Mouse (Mus musculus) CH12.LX (cell line): ENCODE measurements around the gene Pef1. TPM values are rescaled to one million over a fixed set of nuclear protein-coding genes. Genes with fewer than 3 reads are reported as not detected.

Experiments used
- DNase-seq: peaks from one replicate; pipeline ENCODE4 v3.0.0-alpha.2; 2013; ENCODE audit errors: extremely low read depth
- H3K27ac ChIP-seq: 2 replicates; pipeline ENCODE4 v1.5.1; 2012; ENCODE audit warnings: low read depth, mild to moderate bottlenecking, control low read depth, moderate library complexity; ENCODE audit not compliant: insufficient read depth
- H3K27me3 ChIP-seq: replicated peaks from 2 replicates; pipeline ENCODE3; 2012; ENCODE audit warnings: inconsistent platforms
- H3K36me3 ChIP-seq, 2 experiments: replicated peaks in 1 of 2; 2 replicates each; pipeline versions ENCODE3 to v1.6.1; 2012; ENCODE audit warnings: inconsistent platforms in 1 of 2, low read length in 1 of 2, mild to moderate bottlenecking in 1 of 2, mixed read lengths in 1 of 2, moderate library complexity in 1 of 2; ENCODE audit not compliant: control insufficient read depth in 1 of 2, insufficient read depth in 1 of 2
- H3K4me1 ChIP-seq, 2 experiments: 2 replicates each; pipeline ENCODE4 v1.6.1; 2012; ENCODE audit warnings: inconsistent platforms in 1 of 2, moderate library complexity in 1 of 2; ENCODE audit not compliant: insufficient read depth in 2 of 2, control insufficient read depth in 1 of 2
- H3K4me2 ChIP-seq: 2 replicates; pipeline ENCODE4 v1.6.1; 2012; ENCODE audit warnings: low read depth, mild to moderate bottlenecking, control low read depth; ENCODE audit not compliant: poor library complexity, insufficient read depth, severe bottlenecking
- H3K4me3 ChIP-seq, 3 experiments: fragments of 150-350 bp in 1 of 3; sonication (generic) in 1 of 3; replicated peaks in 1 of 3; 2 replicates each; pipeline versions ENCODE3 to v1.5.1; 2011 to 2012; ENCODE audit warnings: low read depth in 2 of 3, low read length in 2 of 3, mild to moderate bottlenecking in 2 of 3, moderate library complexity in 2 of 3, control low read depth in 1 of 3, improper control_type of control experiment in 1 of 3, inconsistent platforms in 1 of 3, mixed read lengths in 1 of 3; ENCODE audit not compliant: poor library complexity in 1 of 3
- H3K79me2 ChIP-seq: replicated peaks from 2 replicates; pipeline ENCODE4 v1.6.1; 2012; ENCODE audit warnings: mild to moderate bottlenecking, moderate library complexity; ENCODE audit not compliant: control insufficient read depth, poor library complexity, insufficient read depth, severe bottlenecking; ENCODE audit errors: extremely low read depth
- H3K9ac ChIP-seq: 2 replicates; pipeline ENCODE4 v1.6.1; 2012; ENCODE audit warnings: low read depth, mild to moderate bottlenecking, control low read depth, moderate library complexity; ENCODE audit not compliant: insufficient read depth
- H3K9me3 ChIP-seq: replicated peaks from 2 replicates; pipeline ENCODE3; 2012; ENCODE audit warnings: low read length, inconsistent platforms, mixed read lengths
- CHD1 ChIP-seq: IDR thresholded peaks from 2 replicates; pipeline ENCODE4 v1.6.1; 2012; ENCODE audit warnings: low read depth, low read length, improper control_type of control experiment, inconsistent platforms
- CHD2 ChIP-seq: IDR thresholded peaks from 2 replicates; pipeline ENCODE4 v1.6.1; 2011; ENCODE audit warnings: low read length, improper control_type of control experiment
- CTCF ChIP-seq, 2 experiments: IDR thresholded peaks in 1 of 2; conservative IDR thresholded peaks in 1 of 2; 2 replicates each; pipeline ENCODE4 v1.5.1; 2011 to 2012; ENCODE audit warnings: low read depth in 2 of 2, low read length in 2 of 2, improper control_type of control experiment in 1 of 2, inconsistent platforms in 1 of 2, mild to moderate bottlenecking in 1 of 2, moderate library complexity in 1 of 2
- E2F4 ChIP-seq: IDR thresholded peaks from 2 replicates; pipeline ENCODE4 v1.6.1; 2011; ENCODE audit warnings: low read depth, low read length, improper control_type of control experiment; ENCODE audit not compliant: insufficient replicate concordance
- ELF1 ChIP-seq: IDR thresholded peaks from 2 replicates; pipeline ENCODE4 v1.6.1; 2014; ENCODE audit warnings: low read depth, mild to moderate bottlenecking, inconsistent platforms, low read length, improper control_type of control experiment
- EP300 ChIP-seq: IDR thresholded peaks from 2 replicates; pipeline ENCODE4 v1.6.1; 2011; ENCODE audit warnings: low read length, improper control_type of control experiment
- ETS1 ChIP-seq: conservative IDR thresholded peaks from 2 replicates; pipeline ENCODE4 v1.6.1; 2012; ENCODE audit warnings: low read depth, mild to moderate bottlenecking, inconsistent platforms, low read length, improper control_type of control experiment, moderate library complexity
- GABPA ChIP-seq: IDR thresholded peaks from 2 replicates; pipeline ENCODE4 v1.6.1; 2012; ENCODE audit warnings: low read depth, low read length, improper control_type of control experiment, inconsistent platforms; ENCODE audit not compliant: insufficient replicate concordance
- HCFC1 ChIP-seq: IDR thresholded peaks from 2 replicates; pipeline ENCODE4 v1.6.1; 2012; ENCODE audit warnings: low read depth, mild to moderate bottlenecking, inconsistent platforms, low read length, improper control_type of control experiment
- IRF4 ChIP-seq: IDR thresholded peaks from 2 replicates; pipeline ENCODE4 v1.6.1; 2014; ENCODE audit warnings: low read depth, mild to moderate bottlenecking, inconsistent platforms, low read length, improper control_type of control experiment
- JUN ChIP-seq: IDR thresholded peaks from 2 replicates; pipeline ENCODE4 v1.6.1; 2011; ENCODE audit warnings: low read depth, mild to moderate bottlenecking, low read length, improper control_type of control experiment, moderate library complexity; ENCODE audit not compliant: insufficient read depth
- KAT2A ChIP-seq: IDR thresholded peaks from 2 replicates; pipeline ENCODE4 v1.6.1; 2012; ENCODE audit warnings: low read length, improper control_type of control experiment, inconsistent platforms; ENCODE audit not compliant: insufficient replicate concordance
- MAFK ChIP-seq: IDR thresholded peaks from 2 replicates; pipeline ENCODE4 v1.6.1; 2011; ENCODE audit warnings: low read length, improper control_type of control experiment; ENCODE audit not compliant: insufficient replicate concordance
- MAX ChIP-seq: IDR thresholded peaks from 2 replicates; pipeline ENCODE4 v1.6.1; 2011; ENCODE audit warnings: low read length, improper control_type of control experiment
- MEF2A ChIP-seq: IDR thresholded peaks from 2 replicates; pipeline ENCODE4 v1.6.1; 2014; ENCODE audit warnings: low read depth, mild to moderate bottlenecking, inconsistent platforms, low read length, improper control_type of control experiment, borderline replicate concordance
- MYC ChIP-seq: IDR thresholded peaks from 2 replicates; pipeline ENCODE4 v1.6.1; 2011; ENCODE audit warnings: low read depth, mild to moderate bottlenecking, improper control_type of control experiment, low read length
- NRF1 ChIP-seq: IDR thresholded peaks from 2 replicates; pipeline ENCODE4 v1.6.1; 2014; ENCODE audit warnings: low read depth, mild to moderate bottlenecking, inconsistent platforms, low read length, improper control_type of control experiment, moderate library complexity
- PAX5 ChIP-seq: IDR thresholded peaks from 2 replicates; pipeline ENCODE4 v1.6.1; 2012; ENCODE audit warnings: low read length, inconsistent platforms, mixed read lengths
- POLR2A ChIP-seq: IDR thresholded peaks from 2 replicates; pipeline ENCODE4 v1.6.1; 2011; ENCODE audit warnings: low read depth, mild to moderate bottlenecking, improper control_type of control experiment, low read length
- POLR2AphosphoS2 ChIP-seq: IDR thresholded peaks from 2 replicates; pipeline ENCODE4 v1.6.1; 2011; ENCODE audit warnings: low read depth, low read length, improper control_type of control experiment
- SIN3A ChIP-seq: IDR thresholded peaks from 2 replicates; pipeline ENCODE4 v1.6.1; 2012; ENCODE audit warnings: low read length, improper control_type of control experiment, inconsistent platforms
- SMC3 ChIP-seq: IDR thresholded peaks from 2 replicates; pipeline ENCODE4 v1.6.1; 2011; ENCODE audit warnings: low read depth, low read length, improper control_type of control experiment
- TCF12 ChIP-seq: IDR thresholded peaks from 2 replicates; pipeline ENCODE4 v1.6.1; 2014; ENCODE audit warnings: low read depth, mild to moderate bottlenecking, inconsistent platforms, low read length, improper control_type of control experiment
- USF1 ChIP-seq: IDR thresholded peaks from 2 replicates; pipeline ENCODE4 v1.6.1; 2014; ENCODE audit warnings: low read depth, mild to moderate bottlenecking, inconsistent platforms, low read length, improper control_type of control experiment
- ZC3H11A ChIP-seq: IDR thresholded peaks from 2 replicates; pipeline ENCODE4 v1.6.1; 2012; ENCODE audit warnings: low read depth, mild to moderate bottlenecking, inconsistent platforms, low read length, improper control_type of control experiment
- ZKSCAN1 ChIP-seq: IDR thresholded peaks from 2 replicates; pipeline ENCODE4 v1.6.1; 2012; ENCODE audit warnings: low read depth, inconsistent platforms, low read length, improper control_type of control experiment, borderline replicate concordance
- ZNF384 ChIP-seq: IDR thresholded peaks from 2 replicates; pipeline ENCODE4 v1.6.1; 2012; ENCODE audit warnings: low read depth, low read length, improper control_type of control experiment, inconsistent platforms
- dilution Hi-C: fragments of 300-500 bp; cut with MboI; formaldehyde crosslinking; loops from 2 replicates; pipeline ENCODE4 v1.14.3; 2020; ENCODE audit warnings: low sequenced_read_pairs; ENCODE audit not compliant: extremely low pct_unique_long_range_greater_than_20kb, extremely low pct_ligation_motif_present
- in situ Hi-C: fragments of 300-500 bp; cut with MboI; formaldehyde crosslinking; loops from 3 replicates; pipeline ENCODE4 v1.14.3; 2019; ENCODE audit warnings: low sequenced_read_pairs, low pct_ligation_motif_present, low pct_unique_long_range_greater_than_20kb, mixed read lengths
- polyA plus RNA-seq: library from polyadenylated mRNA; unstranded; fragments of >175 nt; gene quantifications from 2 replicates; pipeline ENCODE4 v1.2.1, GENCODE M21; 2012; ENCODE audit warnings: low read depth; ENCODE audit not compliant: insufficient read length
- total RNA-seq, 2 experiments: library from RNA; depleted of rRNA; stranded (reverse); fragments of 300-350 nt in 1 of 2; fragments of >200 nt in 1 of 2; gene quantifications; 2 replicates each; pipeline ENCODE4 v1.2.3; 2012 to 2014

Pef1 gene
- total and polyA plus RNA-seq, 3 experiments, result 26.2 to 38.6 (median 32.5) TPM

GRCm38 (mm10) chr4:130055160-130056010, 47.0 kb upstream of the Pef1 start:
- Histone ChIP-seq H3K36me3 (no peaks in the 10 kb centered on the region), H3K4me1 (no peaks in the 10 kb centered on the region), H3K79me2 (no peaks in the 10 kb centered on the region), H3K27me3 (peaks cover 96% of the 10 kb centered on the region), H3K9ac (no peak overlapping the region), H3K4me3 (no peak overlapping the region), H3K9me3 (peaks cover 8% of the 10 kb centered on the region), H3K27ac (no peak overlapping the region), H3K4me2 (no peak overlapping the region)
- no peak for TF ChIP-seq CTCF (conservative IDR thresholded peaks at IDR 0.05 in 1 of 2, IDR thresholded peaks at IDR 0.05 in 1 of 2; ENCODE audit: low read depth in 2 of 2, low read length in 2 of 2)
- no peak for TF ChIP-seq MYC
- TF ChIP-seq IRF4, result no peak
- TF ChIP-seq MEF2A, result no peak
- no peak for TF ChIP-seq POLR2A
- no peak for TF ChIP-seq ZNF384
- no peak for TF ChIP-seq MAX
- no peak for TF ChIP-seq POLR2AphosphoS2
- TF ChIP-seq USF1, result no peak
- no peak for TF ChIP-seq GABPA
- no peak for TF ChIP-seq TCF12
- no peak for TF ChIP-seq JUN
- dilution Hi-C loops, result no loop called here
- in situ Hi-C loops, result no loop called here
- DNase-seq, result no peak

GRCm38 (mm10) chr4:130056011-130056322, 46.4 kb upstream of the Pef1 start:
- no peaks in the 10 kb centered on the region for H3K79me2 ChIP-seq
- H3K9ac ChIP-seq, result no peak overlapping the region
- H3K4me1 ChIP-seq, result no peaks in the 10 kb centered on the region
- TF ChIP-seq ZC3H11A, result no peak
- no peak for TF ChIP-seq CTCF (conservative IDR thresholded peaks at IDR 0.05 in 1 of 2, IDR thresholded peaks at IDR 0.05 in 1 of 2; ENCODE audit: low read depth in 2 of 2, low read length in 2 of 2)
- TF ChIP-seq PAX5, result no peak
- no peak for TF ChIP-seq HCFC1
- no peak for TF ChIP-seq CHD1
- TF ChIP-seq ELF1, result no peak
- no peak for TF ChIP-seq ETS1
- TF ChIP-seq MYC, result no peak
- TF ChIP-seq GABPA, result no peak
- TF ChIP-seq CHD2, result no peak
- TF ChIP-seq SIN3A, result no peak
- no peak for TF ChIP-seq SMC3
- no peak for TF ChIP-seq EP300
- TF ChIP-seq KAT2A, result no peak
- no peak for TF ChIP-seq E2F4
- no peak for TF ChIP-seq NRF1
- TF ChIP-seq MAFK, result no peak
- no peak for TF ChIP-seq ZKSCAN1
- TF ChIP-seq IRF4, result no peak
- in situ Hi-C loops (no loop called here), dilution Hi-C loops (no loop called here)
- no peak overlapping the region for H3K4me3 ChIP-seq
- H3K36me3 ChIP-seq, result no peaks in the 10 kb centered on the region
- DNase-seq, result no peak
- no peak overlapping the region for H3K4me2 ChIP-seq
- H3K9me3 ChIP-seq, result peaks cover 8% of the 10 kb centered on the region
- H3K27ac ChIP-seq, result no peak overlapping the region
- H3K27me3 ChIP-seq, result peaks cover 96% of the 10 kb centered on the region
